Mouse (Mus musculus): ENCODE results near the gene Best3. TPM values are rescaled to one million over a fixed set of nuclear protein-coding genes. Genes with fewer than 3 reads are reported as not detected.

Best3 gene
- polyA plus RNA-seq, 1 experiment from 2014 or later = 4.6 TPM

GRCm38 (mm10) chr10:117073176-117073575 lies 87.1 kb downstream of the Best3 start:
- Histone ChIP-seq H3K27ac (replicated peaks; ENCODE audit: low read depth, low read length) (no peak overlapping the region), H3K4me1 (ENCODE audit: control insufficient read depth, insufficient read depth, low read length) (no peaks in the 10 kb centered on the region), H3K27me3 (replicated peaks; ENCODE audit: control insufficient read depth, insufficient read depth, low read length) (no peaks in the 10 kb centered on the region), H3K36me3 (ENCODE audit: control insufficient read depth, insufficient read depth, low read length) (peaks cover 72% of the 10 kb centered on the region), H3K4me2 (ENCODE audit: low read depth, low read length) (no peak overlapping the region), H3K4me3 (ENCODE audit: low read depth, low read length) (no peak overlapping the region), H3K9me3 (ENCODE audit: control insufficient read depth, low read length) (no peaks in the 10 kb centered on the region), H3K9ac (ENCODE audit: low read depth, low read length) (no peak overlapping the region)
- ATAC-seq (ENCODE audit: low read depth) (no peak), DNase-seq (ENCODE audit: low spot score) (no peak)
- WGBS = 76% methylated on average over 7 of the region's 7 CpGs

Other genes with a start within 250 kb of the Best3 start
- 0.26 and 0.31 TPM in 2 replicates for gene Myrfl, start 89.4 kb upstream of the Best3 start, polyA plus RNA-seq (2014; fragmentation: Nextera tagmentation; extraction: Ambion mirVana)
- 28.6 and 29.9 TPM in 2 replicates for gene Rab3ip, start 35.5 kb upstream of the Best3 start, polyA plus RNA-seq (2014; fragmentation: Nextera tagmentation; extraction: Ambion mirVana)
- gene Gm10271, start 13.7 kb upstream of the Best3 start, polyA plus RNA-seq (2014; fragmentation: Nextera tagmentation; extraction: Ambion mirVana) = not detected in 2 replicates
- not detected in 2 replicates for gene Lrrc10, start 59.0 kb downstream of the Best3 start, polyA plus RNA-seq (2014; fragmentation: Nextera tagmentation; extraction: Ambion mirVana)
- 266 and 276 TPM in 2 replicates for gene Cct2, start 77.5 kb downstream of the Best3 start, polyA plus RNA-seq (2014; fragmentation: Nextera tagmentation; extraction: Ambion mirVana)
- gene Frs2, start 162.2 kb downstream of the Best3 start, polyA plus RNA-seq (2014; fragmentation: Nextera tagmentation; extraction: Ambion mirVana) = 22.6 and 27.6 TPM in 2 replicates
- gene Yeats4, start 238.2 kb downstream of the Best3 start, polyA plus RNA-seq (2014; fragmentation: Nextera tagmentation; extraction: Ambion mirVana) = 57.9 and 64.6 TPM in 2 replicates

Data from embryonic facial prominence, embryonic 14.5 days (tissue).